Mouse (Mus musculus) left cerebral cortex, postnatal 14 days (tissue): ENCODE measurements around the gene Fbxo9. TPM values are rescaled to one million over a fixed set of nuclear protein-coding genes. Genes with fewer than 3 reads are reported as not detected.

ENCODE experiments used
- total RNA-seq, 2 experiments: library from RNA; stranded (reverse); gene quantifications; 2 replicates each; pipeline ENCODE4 v1.2.3; 2021

The Fbxo9 gene
- total RNA-seq, 2 experiments from 2014 or later: 118 to 122 TPM

Other genes starting within 250 kb of the Fbxo9 start
- 10 to 100 TPM; 75.5 to 79.5 TPM for gene Elovl5, start 191.7 kb downstream of the Fbxo9 start, total RNA-seq
- gene Gcm1, start 57.1 kb downstream of the Fbxo9 start, total RNA-seq: not detected
- gene Ick, start 127 bp upstream of the Fbxo9 start, total RNA-seq: 10 to 100 TPM; 23.1 to 23.2 TPM
- 10 to 100 TPM; 34.9 to 36.3 TPM for gene Gsta4, start 73.7 kb upstream of the Fbxo9 start, total RNA-seq
- gene Gsta1, start 121.6 kb upstream of the Fbxo9 start, total RNA-seq: not detected
- gene Gm3776, start 148.1 kb upstream of the Fbxo9 start, total RNA-seq: not detected
- not detected for gene Gm10639, start 180.9 kb upstream of the Fbxo9 start, total RNA-seq
- not detected for gene Omt2a, start 205.7 kb upstream of the Fbxo9 start, total RNA-seq
- gene Omt2b, start 218.5 kb upstream of the Fbxo9 start, total RNA-seq: not detected
- not detected for gene Gsta2, start 246.7 kb upstream of the Fbxo9 start, total RNA-seq